Mouse (Mus musculus): ENCODE results near the gene Morc4. TPM values are rescaled to one million over a fixed set of nuclear protein-coding genes. Genes with fewer than 3 reads are reported as not detected.

The Morc4 gene
- polyA plus RNA-seq, 1 experiment from 2014 or later, result 18.0 TPM

- Histone ChIP-seq H3K9me3 (replicated peaks; ENCODE audit: control insufficient read depth, low read length) (no peaks in the 10 kb centered on the region), H3K4me3 (replicated peaks; ENCODE audit: low read length) (no peak overlapping the region), H3K27ac (ENCODE audit: low read length) (no peak overlapping the region), H3K27me3 (ENCODE audit: control insufficient read depth, insufficient read depth, low read length) (peaks cover 3% of the 10 kb centered on the region; the same call in 1 of the 2 replicates), H3K4me2 (ENCODE audit: low read depth, low read length) (no peak overlapping the region), H3K4me1 (ENCODE audit: control insufficient read depth, insufficient read depth, low read length) (no peaks in the 10 kb centered on the region), H3K9ac (ENCODE audit: low read length) (no peak overlapping the region), H3K36me3 (ENCODE audit: control insufficient read depth, insufficient read depth, low read length) (no peaks in the 10 kb centered on the region)
- 51% methylated on average over 4 of the region's 4 CpGs for WGBS
- no peak for ATAC-seq (ENCODE audit: insufficient read depth, low FRiP score)
Measured at GRCm38 (mm10) chrX:139777357-139777756, 94.1 kb downstream of the Morc4 start.

GRCm38 (mm10) chrX:139775084-139775612 lies 96.3 kb downstream of the Morc4 start:
- Histone ChIP-seq H3K9me3 (replicated peaks; ENCODE audit: control insufficient read depth, low read length) (no peaks in the 10 kb centered on the region), H3K27ac (ENCODE audit: low read length) (no peak overlapping the region), H3K4me2 (ENCODE audit: low read depth, low read length) (no peak overlapping the region), H3K36me3 (ENCODE audit: control insufficient read depth, insufficient read depth, low read length) (no peaks in the 10 kb centered on the region), H3K4me1 (ENCODE audit: control insufficient read depth, insufficient read depth, low read length) (no peaks in the 10 kb centered on the region), H3K4me3 (replicated peaks; ENCODE audit: low read length) (no peak overlapping the region), H3K27me3 (ENCODE audit: control insufficient read depth, insufficient read depth, low read length) (no peaks in the 10 kb centered on the region; the same call in 1 of the 2 replicates), H3K9ac (ENCODE audit: low read length) (no peak overlapping the region)
- ATAC-seq (ENCODE audit: insufficient read depth, low FRiP score), result no peak; the same call in 1 of the 2 replicates
- 69% methylated on average over 7 of the region's 7 CpGs for WGBS

GRCm38 (mm10) chrX:139774309-139775083 lies 97.0 kb downstream of the Morc4 start:
- Histone ChIP-seq H3K9ac (ENCODE audit: low read length) (no peak overlapping the region), H3K27ac (ENCODE audit: low read length) (no peak overlapping the region), H3K27me3 (ENCODE audit: control insufficient read depth, insufficient read depth, low read length) (no peaks in the 10 kb centered on the region; the same call in 1 of the 2 replicates), H3K4me2 (ENCODE audit: low read depth, low read length) (no peak overlapping the region), H3K36me3 (ENCODE audit: control insufficient read depth, insufficient read depth, low read length) (no peaks in the 10 kb centered on the region), H3K9me3 (replicated peaks; ENCODE audit: control insufficient read depth, low read length) (no peaks in the 10 kb centered on the region), H3K4me1 (ENCODE audit: control insufficient read depth, insufficient read depth, low read length) (no peaks in the 10 kb centered on the region), H3K4me3 (replicated peaks; ENCODE audit: low read length) (no peak overlapping the region)
- 32% methylated on average over 18 of the region's 18 CpGs for WGBS
- no peak; the same call in 1 of the 2 replicates for ATAC-seq (ENCODE audit: insufficient read depth, low FRiP score)

Other genes with a start within 250 kb of the Morc4 start
- 4.1 and 4.7 TPM in 2 replicates for gene Tbc1d8b, start 186.7 kb downstream of the Morc4 start, polyA plus RNA-seq (2015; fragmentation: Nextera tagmentation; extraction: Ambion mirVana)
- 0.30 and 0.45 TPM in 2 replicates for gene Gm15013, start 157.2 kb downstream of the Morc4 start, polyA plus RNA-seq (2015; fragmentation: Nextera tagmentation; extraction: Ambion mirVana)
- gene Ripply1, start 89.3 kb downstream of the Morc4 start, polyA plus RNA-seq (2015; fragmentation: Nextera tagmentation; extraction: Ambion mirVana), result 0.45 TPM in 1 of 2 replicates, not detected in the other
- gene Cldn2, start 70.8 kb downstream of the Morc4 start, polyA plus RNA-seq (2015; fragmentation: Nextera tagmentation; extraction: Ambion mirVana), result 10.8 and 13.4 TPM in 2 replicates
- 3.1 and 4.1 TPM in 2 replicates for gene Rbm41, start 126.9 kb upstream of the Morc4 start, polyA plus RNA-seq (2015; fragmentation: Nextera tagmentation; extraction: Ambion mirVana)
- gene Nup62cl, start 191.0 kb upstream of the Morc4 start, polyA plus RNA-seq (2015; fragmentation: Nextera tagmentation; extraction: Ambion mirVana), result 6.0 and 7.3 TPM in 2 replicates
- gene Pih1h3b, start 191.2 kb upstream of the Morc4 start, polyA plus RNA-seq (2015; fragmentation: Nextera tagmentation; extraction: Ambion mirVana), result not detected in 2 replicates

All from stomach, embryonic 16.5 days (tissue).